Mouse (Mus musculus): ENCODE measurements around the gene Slf1. TPM values are rescaled to one million over a fixed set of nuclear protein-coding genes. Genes with fewer than 3 reads are reported as not detected.
"Not testable (repeated sequence)": the region's sequence is repeated elsewhere in the genome, so short reads cannot be mapped to it uniquely, and the experiment has no call there.

Gene Slf1
- total and polyA plus RNA-seq, 3 experiments: 9.0 to 24.4 (median 23.2) TPM

- DNase-seq: no peak
- Histone ChIP-seq H3K9ac (ENCODE audit: low read depth, low read length) (no peak overlapping the region), H3K36me3 (ENCODE audit: control insufficient read depth, insufficient read depth, low read length) (no peaks in the 10 kb centered on the region)
Observed at GRCm38 (mm10) chr13:77128240-77128639, 7.0 kb downstream of the Slf1 start.

GRCm38 (mm10) chr13:77125159-77125558 lies 10.1 kb downstream of the Slf1 start:
- Histone ChIP-seq H3K79me2 (replicated peaks; ENCODE audit: control insufficient read depth, insufficient read depth, low read length) (no peaks in the 10 kb centered on the region), H3K4me1 (ENCODE audit: control insufficient read depth, insufficient read depth, low read length) (no peaks in the 10 kb centered on the region), H3K27ac (no peak overlapping the region), H3K27me3 (ENCODE audit: control insufficient read depth, insufficient read depth, low read length) (no peaks in the 10 kb centered on the region), H3K9ac (ENCODE audit: low read depth, low read length) (no peak overlapping the region), H3K36me3 (ENCODE audit: control insufficient read depth, insufficient read depth, low read length) (no peaks in the 10 kb centered on the region), H3K4me3 (no peak overlapping the region)
- intact Hi-C loops (cut with DNase I): no loop called here
- no peak for DNase-seq
- TF ChIP-seq CTCF (IDR thresholded peaks at IDR 0.05): no peak
- TF ChIP-seq POLR2A (IDR thresholded peaks at IDR 0.05; ENCODE audit: insufficient read depth, low read depth, low read length): no peak
- no peak for TF ChIP-seq EP300 (IDR thresholded peaks at IDR 0.05; ENCODE audit: insufficient read depth, low read depth, low read length)
- WGBS: 97% methylated on average over 3 of the region's 3 CpGs

More at GRCm38 (mm10) chr13:77128240-77128639, 7.0 kb downstream of the Slf1 start:
- H3K4me3 ChIP-seq: no peak overlapping the region
- peaks cover 1% of the 10 kb centered on the region; the same call in 1 of the 2 replicates for H3K4me1 ChIP-seq (ENCODE audit: control insufficient read depth, insufficient read depth, low read length)
- H3K27ac ChIP-seq: no peak overlapping the region
- no peak for TF ChIP-seq CTCF (IDR thresholded peaks at IDR 0.05)
- TF ChIP-seq POLR2A (IDR thresholded peaks at IDR 0.05; ENCODE audit: insufficient read depth, low read depth, low read length): no peak
- no peak for TF ChIP-seq EP300 (IDR thresholded peaks at IDR 0.05; ENCODE audit: insufficient read depth, low read depth, low read length)
- H3K79me2 ChIP-seq (replicated peaks; ENCODE audit: control insufficient read depth, insufficient read depth, low read length): no peaks in the 10 kb centered on the region; the same call in 1 of the 2 replicates
- H3K27me3 ChIP-seq (ENCODE audit: control insufficient read depth, insufficient read depth, low read length): no peaks in the 10 kb centered on the region
- 71% methylated on average over 2 of the region's 2 CpGs for WGBS
- intact Hi-C loops (cut with DNase I): no loop called here

GRCm38 (mm10) chr13:77118695-77119094 lies 16.6 kb downstream of the Slf1 start:
- Histone ChIP-seq H3K4me1 (ENCODE audit: control insufficient read depth, insufficient read depth, low read length) (no peaks in the 10 kb centered on the region), H3K79me2 (replicated peaks; ENCODE audit: control insufficient read depth, insufficient read depth, low read length) (no peaks in the 10 kb centered on the region), H3K27ac (no peak overlapping the region), H3K36me3 (ENCODE audit: control insufficient read depth, insufficient read depth, low read length) (no peaks in the 10 kb centered on the region), H3K9ac (ENCODE audit: low read depth, low read length) (no peak overlapping the region), H3K27me3 (ENCODE audit: control insufficient read depth, insufficient read depth, low read length) (no peaks in the 10 kb centered on the region), H3K4me3 (no peak overlapping the region)
- WGBS: 87% methylated on average over 4 of the region's 4 CpGs
- no peak for DNase-seq
- intact Hi-C loops (cut with DNase I): no loop called here
- TF ChIP-seq EP300 (IDR thresholded peaks at IDR 0.05; ENCODE audit: insufficient read depth, low read depth, low read length) (no peak), CTCF (IDR thresholded peaks at IDR 0.05) (no peak), POLR2A (IDR thresholded peaks at IDR 0.05; ENCODE audit: insufficient read depth, low read depth, low read length) (no peak)

GRCm38 (mm10) chr13:77107734-77108133 lies 27.5 kb downstream of the Slf1 start:
- Histone ChIP-seq H3K27ac (no peak overlapping the region), H3K4me3 (no peak overlapping the region), H3K27me3 (ENCODE audit: control insufficient read depth, insufficient read depth, low read length) (no peaks in the 10 kb centered on the region), H3K4me1 (ENCODE audit: control insufficient read depth, insufficient read depth, low read length) (no peaks in the 10 kb centered on the region), H3K79me2 (replicated peaks; ENCODE audit: control insufficient read depth, insufficient read depth, low read length) (no peaks in the 10 kb centered on the region), H3K36me3 (ENCODE audit: control insufficient read depth, insufficient read depth, low read length) (no peaks in the 10 kb centered on the region), H3K9ac (ENCODE audit: low read depth, low read length) (no peak overlapping the region)
- intact Hi-C loops (cut with DNase I): no loop called here
- DNase-seq: no peak
- no peak for TF ChIP-seq POLR2A (IDR thresholded peaks at IDR 0.05; ENCODE audit: insufficient read depth, low read depth, low read length)
- TF ChIP-seq CTCF (IDR thresholded peaks at IDR 0.05): no peak
- TF ChIP-seq EP300 (IDR thresholded peaks at IDR 0.05; ENCODE audit: insufficient read depth, low read depth, low read length): no peak

- H3K79me2 ChIP-seq (replicated peaks; ENCODE audit: control insufficient read depth, insufficient read depth, low read length); intact Hi-C loops (cut with DNase I); H3K4me1 ChIP-seq (ENCODE audit: control insufficient read depth, insufficient read depth, low read length); H3K27me3 ChIP-seq (ENCODE audit: control insufficient read depth, insufficient read depth, low read length); H3K9ac ChIP-seq (ENCODE audit: low read depth, low read length); H3K27ac ChIP-seq; H3K36me3 ChIP-seq (ENCODE audit: control insufficient read depth, insufficient read depth, low read length); H3K4me3 ChIP-seq: not testable (repeated sequence)
- WGBS: 92% methylated on average over 1 of the region's 1 CpGs
- peak in 1 of 2 experiments; percentile 27 for DNase-seq
Observed at GRCm38 (mm10) chr13:77092876-77093275, 42.4 kb downstream of the Slf1 start.

GRCm38 (mm10) chr13:77072030-77072429 lies 63.2 kb downstream of the Slf1 start:
- intact Hi-C loops (cut with DNase I): no loop called here
- Histone ChIP-seq H3K79me2 (replicated peaks; ENCODE audit: control insufficient read depth, insufficient read depth, low read length) (no peaks in the 10 kb centered on the region), H3K9ac (ENCODE audit: low read depth, low read length) (no peak overlapping the region), H3K27ac (no peak overlapping the region), H3K36me3 (ENCODE audit: control insufficient read depth, insufficient read depth, low read length) (no peaks in the 10 kb centered on the region), H3K4me1 (ENCODE audit: control insufficient read depth, insufficient read depth, low read length) (no peaks in the 10 kb centered on the region), H3K27me3 (ENCODE audit: control insufficient read depth, insufficient read depth, low read length) (no peaks in the 10 kb centered on the region), H3K4me3 (no peak overlapping the region)
- TF ChIP-seq POLR2A (IDR thresholded peaks at IDR 0.05; ENCODE audit: insufficient read depth, low read depth, low read length) (no peak), EP300 (IDR thresholded peaks at IDR 0.05; ENCODE audit: insufficient read depth, low read depth, low read length) (no peak), CTCF (IDR thresholded peaks at IDR 0.05) (no peak)
- DNase-seq: no peak

Data from heart, adult 2 months (tissue).